Mouse (Mus musculus): ENCODE results near the gene Krtap5-2. TPM values are rescaled to one million over a fixed set of nuclear protein-coding genes. Genes with fewer than 3 reads are reported as not detected.
A peak's percentile ranks its signal among the peaks of the same experiment; 100 is the strongest.
"Not testable (repeated sequence)": the region's sequence is repeated elsewhere in the genome, so short reads cannot be mapped to it uniquely, and the experiment has no call there.

Krtap5-2 gene
- total RNA-seq, 2 experiments from 2014 or later, result not detected

- not testable (repeated sequence) for DNase-seq
- intact Hi-C loops (cut with DNase I), result loop anchor here (10.0 kb wide), 1 partner anchor 101 kb away; the partner anchor contains the start of gene Gm40460
Observed at GRCm38 (mm10) chr7:142143506-142144010, 32.2 kb downstream of the Krtap5-2 start.

GRCm38 (mm10) chr7:142140696-142141095 lies 35.1 kb downstream of the Krtap5-2 start:
- intact Hi-C loops (cut with DNase I), result loop anchor here (10.0 kb wide), 1 partner anchor 104 kb away; the partner anchor contains the start of gene Gm40460
- no peak for DNase-seq

- intact Hi-C loops (cut with DNase I); DNase-seq: not testable (repeated sequence)
Observed at GRCm38 (mm10) chr7:142135934-142136333, 39.9 kb downstream of the Krtap5-2 start, which contains the start of gene Gm39115. Gm39115 (minus strand) TSS chr7:142136034.

- peak; percentile 22 for DNase-seq
- intact Hi-C loops (cut with DNase I), result no loop called here
Observed at GRCm38 (mm10) chr7:142134206-142134995, 41.4 kb downstream of the Krtap5-2 start.

- no peak for DNase-seq
- intact Hi-C loops (cut with DNase I), result no loop called here
Observed at GRCm38 (mm10) chr7:142128843-142129242, 47.0 kb downstream of the Krtap5-2 start.

Other genes starting within 250 kb of the Krtap5-2 start
- gene Brsk2, start 226.3 kb downstream of the Krtap5-2 start, total RNA-seq (2021), result 100 to 1,000 TPM; 167 TPM
- gene Mob2, start 114.9 kb downstream of the Krtap5-2 start, total RNA-seq (2021), result 10 to 100 TPM; 21.1 to 21.2 TPM
- 100 to 1,000 TPM; 142 to 154 TPM for gene Dusp8, start 80.2 kb downstream of the Krtap5-2 start, total RNA-seq (2021)
- gene Gm45618, start 55.3 kb downstream of the Krtap5-2 start, total RNA-seq (2021), result not detected
- gene Gm39115, start 40.0 kb downstream of the Krtap5-2 start, total RNA-seq (2021), result not detected
- gene Gm45337, start 31.4 kb downstream of the Krtap5-2 start, total RNA-seq (2021), result not detected
- gene Gm29735, start 18.9 kb downstream of the Krtap5-2 start, total RNA-seq (2021), result not detected
- gene Gm4553, start 10.3 kb downstream of the Krtap5-2 start, total RNA-seq (2021), result not detected
- not detected for gene Gm10153, start 14.4 kb upstream of the Krtap5-2 start, total RNA-seq (2021)
- gene Krtap5-3, start 25.4 kb upstream of the Krtap5-2 start, total RNA-seq (2021), result not detected
- gene Gm7579, start 35.9 kb upstream of the Krtap5-2 start, total RNA-seq (2021), result not detected
- gene Krtap5-5, start 54.0 kb upstream of the Krtap5-2 start, total RNA-seq (2021), result not detected
- not detected for gene Gm40460, start 65.1 kb upstream of the Krtap5-2 start, total RNA-seq (2021)
- gene Gm2431, start 82.3 kb upstream of the Krtap5-2 start, total RNA-seq (2021), result not detected
- not detected for gene Gm4559, start 98.4 kb upstream of the Krtap5-2 start, total RNA-seq (2021)
- gene Krtap5-1, start 121.1 kb upstream of the Krtap5-2 start, total RNA-seq (2021), result not detected
- not detected for gene Krtap5-4, start 127.5 kb upstream of the Krtap5-2 start, total RNA-seq (2021)
- 1 to 10 TPM; 6.3 to 9.4 TPM for gene Ifitm10, start 197.7 kb upstream of the Krtap5-2 start, total RNA-seq (2021)
- 1 to 10 TPM in 1 of 2 experiments, not detected in 1; 5.0 TPM for gene Gm49369, start 206.7 kb upstream of the Krtap5-2 start, total RNA-seq (2021)
- gene Ctsd, start 212.0 kb upstream of the Krtap5-2 start, total RNA-seq (2021), result 100 to 1,000 TPM; 133 to 157 TPM

Measured in left cerebral cortex, postnatal 4 days (tissue).